Mouse (Mus musculus): Measurements from ENCODE around the gene Gm3488.
"Not testable (repeated sequence)": the region's sequence is repeated elsewhere in the genome, so short reads cannot be mapped to it uniquely, and the experiment has no call there.

Gene Gm3488

GRCm38 (mm10) chr14:5501374-5501773 lies at the start of gene Gm3488:
Gm3488 (plus strand) TSS chr14:5501674.
- DNase-seq: not testable (repeated sequence)

GRCm38 (mm10) chr14:5455367-5455766 lies 46.1 kb upstream of the Gm3488 start, which contains the start of gene Gm3194:
Gm3194 (minus strand) TSS chr14:5455467.
- DNase-seq: not testable (repeated sequence)

- not testable (repeated sequence) for DNase-seq
Observed at GRCm38 (mm10) chr14:5460469-5460868, 41.0 kb upstream of the Gm3488 start.

- not testable (repeated sequence) for DNase-seq
Observed at GRCm38 (mm10) chr14:5477730-5478129, 23.7 kb upstream of the Gm3488 start, which contains the start of gene Gm8246. Gm8246 (minus strand) TSS chr14:5477830.

GRCm38 (mm10) chr14:5483907-5484306 lies 17.6 kb upstream of the Gm3488 start, which contains the start of gene Gm3187:
Gm3187 (plus strand) TSS chr14:5484207.
- DNase-seq: not testable (repeated sequence)

GRCm38 (mm10) chr14:5538196-5538595 lies 36.7 kb downstream of the Gm3488 start, which contains the start of gene Gm3532:
Gm3532 (plus strand) TSS chr14:5538496.
- DNase-seq: not testable (repeated sequence)
